ENCODE assay signal across 9 mouse cellular contexts in genomic region chr4:43425648-43426380, GRCm38 (mm10). TPM values are rescaled to one million over a fixed set of nuclear protein-coding genes. Genes with fewer than 3 reads are reported as not detected.
A peak's percentile ranks its signal among the peaks of the same experiment; 100 is the strongest.
DNase-seq lines count a peak whose midpoint lies in the region; ATAC-seq lines count a peak whose summit lies in the region.
"Had no signal": no experiment of that assay in that cellular context is flagged by ENCODE, and none has a peak within 500 bp of the region (broad histone marks: within the 10 kb centered on the region; RNA-seq: fewer than 3 reads in every experiment).

No protein-coding gene starts in this region.

- H3K4me2 ChIP-seq in liver, embryonic 16.5 days (ENCODE audit: low read depth, low read length) = peak overlapping the region; percentile 21

- no peak for ATAC-seq in liver, embryonic 16.5 days (ENCODE audit: low read depth)

- WGBS in liver, embryonic 16.5 days (ENCODE audit: insufficient replicate concordance) = 14% methylated on average over 31 of the region's 31 CpGs

- H3K9me3 ChIP-seq in liver, embryonic 16.5 days (replicated peaks; ENCODE audit: control insufficient read depth, low read length) = no peaks in the 10 kb centered on the region

- H3K4me3 ChIP-seq in liver, embryonic 16.5 days (ENCODE audit: low read depth, low read length) = no peak overlapping the region; the same call in 1 of the 2 replicates

- no peaks in the 10 kb centered on the region for H3K36me3 ChIP-seq in liver, embryonic 16.5 days (ENCODE audit: control insufficient read depth, insufficient read depth)

- DNase-seq in gastrocnemius, postnatal 25 days = peak; percentile 14
- no peak for DNase-seq in gastrocnemius, postnatal 10 days
- DNase-seq in retina, postnatal 1 day = peak; percentile 17
- no peak for DNase-seq in retina, embryonic 14.5 days (ENCODE audit: low spot score)
- no peak for DNase-seq in right cerebral cortex, postnatal 4 days
- DNase-seq in layer of hippocampus, postnatal 10 days (ENCODE audit: low spot score in 2 of 2) = no peak
- DNase-seq in cerebellum, postnatal 4 days (ENCODE audit: low spot score in 2 of 2) = no peak

- peaks cover 49% of the 10 kb centered on the region for H3K27me3 ChIP-seq in liver, embryonic 16.5 days (ENCODE audit: control insufficient read depth, insufficient read depth, low read depth, low read length)

- no peaks in the 10 kb centered on the region for H3K4me1 ChIP-seq in liver, embryonic 16.5 days (ENCODE audit: control insufficient read depth, low read depth, low read length)

- no peak overlapping the region for H3K9ac ChIP-seq in liver, embryonic 16.5 days (ENCODE audit: low read depth, low read length)

- H3K27ac ChIP-seq in liver, embryonic 16.5 days (ENCODE audit: low read length) = no peak overlapping the region

RNA-seq across cellular contexts. Expression of gene Fam166b, which starts 3.1 kb away (rescaled TPM):
- total RNA-seq in gastrocnemius, postnatal 25 days (2021) = not detected
- not detected for total RNA-seq in gastrocnemius, postnatal 10 days (2021)
- not detected in 2 replicates for polyA plus RNA-seq in liver, embryonic 16.5 days (2015; fragmentation: Nextera tagmentation; extraction: Ambion mirVana)
- 1 to 10 TPM in 1 of 2 experiments, under 1 TPM in 1; 0.98 to 2.6 TPM for total RNA-seq in layer of hippocampus, postnatal 10 days (2021)
- total RNA-seq: CH12.LX had no signal

RNA-seq across cellular contexts. Expression of gene Tesk1, which starts 15.9 kb away (rescaled TPM):
- total RNA-seq in gastrocnemius, postnatal 25 days (2021) = 10 to 100 TPM; 41.7 to 47.2 TPM
- 10 to 100 TPM; 28.0 to 34.7 TPM for total RNA-seq in gastrocnemius, postnatal 10 days (2021)
- 0.15 TPM in 2 replicates for polyA plus RNA-seq in liver, embryonic 16.5 days (2015; fragmentation: Nextera tagmentation; extraction: Ambion mirVana)
- 10 to 100 TPM; 70.3 to 72.1 TPM for total RNA-seq in layer of hippocampus, postnatal 10 days (2021)

RNA-seq across cellular contexts. Expression of gene Cd72, which starts 28.6 kb away (rescaled TPM):
- not detected for total RNA-seq in gastrocnemius, postnatal 25 days (2021)
- total RNA-seq in gastrocnemius, postnatal 10 days (2021) = under 1 TPM in 1 of 2 experiments, not detected in 1; 0.61 TPM
- 1.6 and 1.7 TPM in 2 replicates for polyA plus RNA-seq in liver, embryonic 16.5 days (2015; fragmentation: Nextera tagmentation; extraction: Ambion mirVana)
- not detected for total RNA-seq in layer of hippocampus, postnatal 10 days (2021)

RNA-seq across cellular contexts. Expression of gene Rusc2, which starts 44.0 kb away (rescaled TPM):
- 10 to 100 TPM; 22.1 to 24.2 TPM for total RNA-seq in gastrocnemius, postnatal 25 days (2021)
- total RNA-seq in gastrocnemius, postnatal 10 days (2021) = 10 to 100 TPM; 30.3 to 33.9 TPM
- 2.0 and 2.9 TPM in 2 replicates for polyA plus RNA-seq in liver, embryonic 16.5 days (2015; fragmentation: Nextera tagmentation; extraction: Ambion mirVana)
- 100 to 1,000 TPM; 126 to 129 TPM for total RNA-seq in layer of hippocampus, postnatal 10 days (2021)
- total RNA-seq: CH12.LX had no signal

RNA-seq across cellular contexts. Expression of gene Sit1, which starts 57.7 kb away (rescaled TPM):
- total RNA-seq in gastrocnemius, postnatal 25 days (2021) = not detected
- not detected for total RNA-seq in gastrocnemius, postnatal 10 days (2021)
- polyA plus RNA-seq in liver, embryonic 16.5 days (2015; fragmentation: Nextera tagmentation; extraction: Ambion mirVana) = 0.21 and 0.27 TPM in 2 replicates
- total RNA-seq in layer of hippocampus, postnatal 10 days (2021) = not detected

Comparison
In these comparisons a context has a peak if more than half of its experiments do, and no peak if none do; other contexts are left out.
1. DNase-seq: peak in gastrocnemius, postnatal 25 days (single experiment) and retina, postnatal 1 day (single experiment); none in gastrocnemius, postnatal 10 days (single experiment), retina, embryonic 14.5 days (single experiment), right cerebral cortex, postnatal 4 days (single experiment), layer of hippocampus, postnatal 10 days (0 of 2) and cerebellum, postnatal 4 days (0 of 2).